Mouse (Mus musculus) liver (tissue): ENCODE measurements around the gene Tdrd12.
"Not testable (repeated sequence)": the region's sequence is repeated elsewhere in the genome, so short reads cannot be mapped to it uniquely, and the experiment has no call there.

Source experiments
- DNase-seq: peaks from one replicate; pipeline ENCODE4 v3.0.0-alpha.2; 2020; ENCODE audit warnings: mixed read lengths

Tdrd12 gene

DNA sequence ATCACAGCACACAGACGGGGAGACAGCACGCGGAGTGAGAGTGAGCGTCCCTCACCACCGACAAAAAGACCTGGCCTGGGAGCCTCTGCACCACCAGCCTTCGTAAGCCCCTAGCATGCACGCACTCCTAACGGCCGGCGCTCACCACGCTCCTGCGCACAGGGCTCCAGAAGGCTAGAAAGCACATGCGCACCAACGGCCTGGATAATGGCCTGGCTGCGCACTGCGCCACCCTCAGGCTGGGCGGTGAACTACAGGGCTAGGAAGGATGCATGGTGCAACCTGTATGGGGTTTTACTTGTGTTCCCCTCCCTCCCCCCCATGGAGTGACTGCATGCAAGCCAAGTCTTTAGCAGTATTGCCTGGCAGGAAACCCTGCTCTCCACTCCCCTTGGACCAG lies at the start of gene Tdrd12:
TSS of gene Tdrd12 (minus strand) at position 184 of the 400 bp plus-strand sequence.
- DNase-seq = no peak

DNA sequence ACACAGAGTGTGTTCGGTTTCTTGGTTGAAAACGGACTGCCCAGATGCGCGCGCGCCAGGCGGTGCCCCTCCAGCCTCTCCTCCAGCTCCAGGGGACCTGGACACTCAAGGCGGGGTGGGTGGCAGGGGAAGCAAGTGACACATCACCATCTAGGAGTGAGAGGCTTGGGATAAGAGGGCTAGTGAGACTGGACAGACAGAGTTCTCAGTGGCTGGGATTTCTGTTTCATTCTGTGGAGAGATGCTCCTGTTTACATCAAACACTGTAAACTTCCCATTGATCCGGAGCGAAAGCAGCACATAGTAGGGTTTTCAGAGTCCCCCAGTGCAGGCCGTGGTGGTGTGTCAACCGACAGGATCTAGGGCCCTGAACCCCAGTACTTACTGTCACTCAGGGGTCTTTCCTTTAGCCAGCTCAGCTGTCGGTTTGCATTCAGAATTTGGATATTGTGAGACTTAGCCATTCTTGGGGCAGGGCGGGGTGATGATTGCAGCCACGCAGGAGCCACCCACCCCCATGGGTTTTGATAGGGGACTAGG lies 49.4 kb upstream of the Tdrd12 start:
- DNase-seq = peak; percentile 53

DNA sequence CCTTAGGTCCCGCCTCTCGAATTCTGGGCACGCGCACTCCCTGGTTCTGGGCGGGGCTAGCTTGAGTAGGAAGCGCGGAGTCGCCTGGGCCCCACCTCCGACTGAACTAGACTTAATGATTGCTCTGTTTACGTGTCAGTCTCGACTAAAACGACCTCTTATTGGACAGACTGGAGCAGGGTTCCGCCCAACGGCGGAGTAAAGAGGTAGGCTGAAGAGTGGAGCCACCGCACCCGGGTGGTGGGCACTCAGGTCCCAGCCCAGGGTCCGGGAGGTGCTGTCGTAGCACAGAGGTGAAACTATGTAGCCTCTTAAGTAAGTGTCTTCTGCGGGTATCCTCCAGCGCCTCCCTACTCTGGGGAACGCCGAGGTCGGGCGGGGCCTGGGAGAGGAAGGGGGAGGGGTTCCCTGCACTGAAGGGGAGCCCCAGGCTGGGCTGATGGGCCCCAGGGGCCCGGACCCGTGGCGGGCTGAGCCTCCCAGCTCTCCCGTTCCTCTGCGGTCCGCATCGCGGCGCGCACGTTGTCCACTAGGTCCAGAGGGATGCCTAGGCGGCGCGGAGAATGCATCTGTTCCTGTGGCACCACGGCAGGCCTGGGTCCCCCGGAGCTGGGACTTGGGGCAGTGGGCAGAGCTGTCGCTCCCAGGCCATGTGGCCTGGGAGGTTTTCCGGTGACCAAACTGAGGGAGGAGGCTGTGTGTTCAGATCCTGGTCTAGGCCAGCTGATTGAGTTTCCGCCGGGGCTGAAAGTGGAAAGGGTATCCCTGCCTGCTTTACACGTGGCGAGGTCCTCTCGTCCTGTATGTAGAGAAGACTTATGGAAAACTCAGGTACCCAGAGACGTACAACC lies 48.7 kb upstream of the Tdrd12 start, which contains the start of gene Ankrd27:
TSS of gene Ankrd27 (plus strand) at position 190 of the 851 bp plus-strand sequence.
- peak; percentile 95 for DNase-seq

DNA sequence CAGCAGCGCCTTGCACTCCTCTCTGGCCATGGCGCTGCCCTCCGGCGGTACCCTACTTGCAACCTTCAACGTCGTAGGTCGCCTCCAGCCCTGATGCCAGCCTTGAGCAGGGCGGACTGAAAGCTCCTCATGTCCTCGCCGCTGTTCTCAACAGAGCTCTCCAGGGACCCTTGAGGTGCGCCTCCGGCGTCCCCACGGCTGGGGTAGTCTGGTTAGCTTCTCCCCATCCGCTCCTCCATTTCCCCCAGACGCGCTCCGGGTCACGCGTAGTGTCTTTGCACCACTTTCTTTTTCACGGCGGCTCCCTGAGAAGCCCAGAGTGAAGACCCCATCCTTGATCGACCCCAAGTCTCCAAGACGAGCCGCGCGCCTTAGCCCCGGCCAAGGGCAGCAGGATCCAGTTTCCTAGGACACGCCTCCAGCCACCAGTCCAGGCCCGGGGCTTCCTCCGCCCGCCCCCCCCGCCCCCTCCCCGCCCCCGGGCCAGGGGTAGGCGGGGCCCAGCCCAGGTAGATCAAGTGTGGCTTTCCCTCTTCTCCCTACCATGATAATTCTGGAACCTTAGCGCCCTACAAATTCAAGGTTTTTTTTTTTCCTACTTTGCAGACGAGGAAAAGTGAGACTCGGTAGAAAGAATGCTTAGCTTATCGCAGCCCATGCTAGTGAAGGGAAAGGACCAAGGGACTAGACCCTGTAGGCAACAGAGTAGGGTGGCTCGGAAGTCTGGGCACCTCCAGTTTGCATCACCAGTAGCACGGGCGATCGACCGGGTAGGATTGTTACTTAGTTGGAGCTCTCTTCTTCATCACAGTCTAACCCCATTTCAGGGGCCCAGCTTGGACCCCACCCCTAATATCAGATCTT lies 47.9 kb upstream of the Tdrd12 start, which contains the start of gene Rgs9bp:
TSS of gene Rgs9bp (minus strand) at position 392 of the 864 bp plus-strand sequence.
- DNase-seq = peak; percentile 77

DNA sequence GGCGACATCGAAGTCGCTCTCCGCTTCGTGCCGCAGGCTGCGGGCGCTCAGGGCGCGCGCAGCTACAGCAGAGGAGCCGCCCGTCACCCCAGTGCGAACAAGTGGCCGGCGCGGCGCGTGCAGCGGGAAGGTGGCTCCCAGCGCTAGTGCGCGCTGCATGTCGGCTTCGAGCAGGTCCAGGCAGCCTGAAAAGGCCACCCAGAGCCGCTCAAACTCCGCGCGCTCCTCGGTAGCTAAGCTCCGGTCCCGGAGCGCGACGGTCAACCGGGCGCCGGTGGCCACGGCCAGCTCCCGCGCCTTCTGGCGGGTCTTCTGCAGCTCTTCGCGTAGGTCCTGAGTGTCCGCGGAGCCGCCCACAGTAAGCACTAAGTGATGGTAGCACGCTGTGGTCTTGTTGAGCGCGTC lies 47.2 kb upstream of the Tdrd12 start:
- DNase-seq = peak; percentile 57

DNA sequence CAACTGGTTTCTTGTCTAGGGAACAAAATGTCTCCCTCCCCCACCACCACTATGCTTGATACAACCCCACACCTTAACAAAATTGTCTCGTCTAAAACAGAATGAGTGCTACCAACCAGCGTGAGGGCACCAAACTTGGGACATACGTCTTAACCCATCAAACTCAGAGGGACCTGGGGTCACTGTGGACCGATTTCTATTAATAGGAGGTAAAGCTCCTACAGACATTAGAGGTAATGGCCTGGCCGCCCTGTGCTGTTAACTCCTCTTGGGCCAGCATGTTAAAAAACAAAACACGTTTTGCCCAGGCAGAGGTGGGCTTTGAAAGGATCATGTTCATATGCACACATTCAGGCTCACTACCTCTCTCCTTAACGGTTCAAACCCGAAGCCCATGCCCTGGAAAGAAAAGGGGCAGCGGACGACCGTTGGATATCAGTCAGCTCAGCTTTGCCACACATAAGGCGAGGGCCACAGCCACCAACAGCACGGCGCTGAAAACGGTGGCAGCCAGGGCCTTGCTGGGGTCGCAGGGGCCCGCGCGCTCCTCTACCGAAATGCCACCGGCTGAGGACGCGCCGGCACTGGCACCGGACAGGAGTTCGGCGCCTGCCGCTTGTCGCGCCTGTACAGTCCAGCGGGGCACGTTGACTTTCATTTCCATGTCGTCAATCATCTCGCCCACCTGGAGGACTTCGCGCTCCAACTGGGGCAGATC lies 46.7 kb upstream of the Tdrd12 start:
- no peak for DNase-seq

DNA sequence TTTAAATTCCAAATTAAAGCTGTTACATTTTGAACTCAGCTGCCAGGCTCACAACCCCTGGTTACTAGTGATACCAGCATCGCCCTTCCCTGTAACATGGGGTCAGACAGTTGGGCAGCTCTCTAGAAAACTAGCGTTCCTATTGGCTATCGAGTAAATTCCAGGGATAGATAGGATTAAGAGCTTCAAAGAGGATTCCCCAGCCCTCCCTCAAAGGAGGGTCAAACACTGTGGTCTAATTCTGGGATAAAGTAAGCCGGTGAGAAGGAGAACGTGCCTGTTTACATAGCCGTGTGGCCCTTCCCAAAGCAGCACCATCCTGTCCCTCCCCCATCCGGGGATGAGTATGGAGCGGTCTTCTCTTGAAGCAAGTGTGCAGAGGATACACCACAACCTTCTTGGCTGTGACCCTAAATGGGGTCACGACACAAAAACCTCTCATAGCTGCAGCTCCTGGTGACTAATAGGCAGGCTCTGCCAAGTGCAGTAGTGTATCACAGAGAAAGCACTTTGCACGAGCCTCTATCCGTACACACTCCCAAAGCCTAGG lies 46.0 kb upstream of the Tdrd12 start:
- no peak for DNase-seq

DNA sequence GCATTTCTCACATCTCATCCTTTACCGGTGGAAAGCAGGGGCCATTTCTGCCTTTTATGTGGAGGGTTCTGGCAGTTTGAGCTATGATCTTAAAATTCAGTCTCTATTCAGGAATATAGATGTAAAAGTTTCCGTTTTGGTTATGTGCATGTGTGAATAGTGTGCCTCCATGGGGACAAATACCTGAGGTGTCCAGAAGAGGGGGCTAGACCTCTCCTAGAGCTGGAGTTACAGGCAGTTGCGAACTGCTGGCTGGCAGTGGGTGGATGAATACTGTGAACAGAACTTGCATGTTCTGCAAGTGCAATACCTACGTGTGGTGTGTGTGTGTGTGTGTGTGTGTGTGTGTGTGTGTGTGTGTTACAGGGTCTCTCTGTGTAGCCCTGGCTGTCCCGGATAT lies 45.2 kb upstream of the Tdrd12 start:
- peak; percentile 40 for DNase-seq

DNA sequence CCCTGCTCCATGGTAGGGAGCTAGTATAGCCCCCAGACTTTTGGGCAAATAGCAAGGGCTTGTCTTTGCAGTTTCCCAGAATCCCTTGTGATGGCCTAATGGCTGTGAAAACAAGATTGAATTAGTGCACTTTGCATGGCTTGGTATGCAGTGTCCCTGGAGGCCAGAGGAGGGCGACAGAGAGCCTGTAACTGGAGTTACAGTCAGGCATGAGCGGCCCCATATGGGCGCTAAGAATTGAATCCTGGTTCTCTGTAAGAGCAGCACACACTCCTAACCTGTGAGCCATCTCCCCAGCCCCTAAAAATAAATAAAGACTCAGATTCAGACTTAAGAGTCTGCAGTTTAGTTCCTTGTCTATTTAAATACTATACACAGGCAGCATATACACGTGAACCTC lies 42.3 kb upstream of the Tdrd12 start:
- DNase-seq = peak; percentile 68

DNA sequence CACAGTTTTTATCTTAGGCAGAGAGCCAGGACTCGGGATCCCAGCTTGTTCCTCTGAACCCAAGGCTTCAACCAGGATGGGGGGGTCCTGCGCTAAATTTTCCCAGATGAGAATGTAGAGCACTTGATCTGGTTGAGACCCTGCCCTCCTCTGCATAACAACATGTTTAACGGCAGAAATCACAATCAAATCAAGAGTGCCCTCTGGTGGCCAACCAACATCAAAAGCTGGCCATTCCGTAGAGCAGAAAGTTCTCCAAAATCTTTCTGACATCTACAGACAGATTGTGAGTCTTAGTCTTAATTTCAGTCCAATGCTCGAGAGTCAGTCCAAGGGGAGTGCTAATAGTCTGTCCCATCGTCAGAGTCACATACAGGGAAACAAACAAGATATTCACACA lies 33.3 kb upstream of the Tdrd12 start:
- DNase-seq = not testable (repeated sequence)

DNA sequence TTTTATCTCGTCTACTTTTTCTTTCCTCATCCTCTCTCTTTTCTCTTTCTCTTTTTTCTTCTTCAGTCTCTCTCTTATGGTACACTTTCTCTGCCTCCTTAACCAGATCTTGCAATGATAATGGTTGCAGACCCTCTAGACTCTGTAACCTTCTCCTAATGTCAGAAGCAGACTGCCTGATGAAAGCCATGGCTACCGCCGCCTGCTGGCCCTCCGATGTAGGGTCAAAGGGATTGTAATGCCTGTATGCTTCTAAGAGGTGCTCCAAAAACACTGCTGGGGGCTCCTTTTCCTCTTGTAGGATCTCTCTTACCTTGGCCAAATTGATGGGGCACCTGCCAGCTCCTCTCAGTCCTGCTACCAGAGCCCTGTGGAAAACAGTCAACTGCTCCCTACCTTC lies 32.2 kb upstream of the Tdrd12 start:
- DNase-seq = peak; percentile 48

DNA sequence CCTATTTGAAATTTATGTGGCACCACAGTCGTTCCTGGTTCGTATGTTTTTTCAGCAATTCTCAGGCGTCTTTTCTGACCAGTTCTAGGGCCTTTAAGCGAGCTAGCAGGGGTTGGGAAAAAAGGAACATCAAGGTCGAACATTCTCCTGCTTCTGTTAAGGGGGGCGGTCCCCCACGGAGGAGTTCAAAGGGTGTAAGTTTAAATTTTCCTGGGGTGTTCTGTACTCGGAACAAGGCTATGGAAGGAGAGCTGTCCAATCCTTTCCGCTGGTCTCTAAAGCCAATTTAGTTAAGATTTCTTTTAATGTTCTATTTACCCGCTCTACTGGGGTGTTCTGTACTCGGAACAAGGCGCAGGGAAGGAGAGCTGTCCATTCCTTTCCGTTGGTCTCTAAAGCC lies 28.4 kb upstream of the Tdrd12 start:
- DNase-seq = not testable (repeated sequence)

DNA sequence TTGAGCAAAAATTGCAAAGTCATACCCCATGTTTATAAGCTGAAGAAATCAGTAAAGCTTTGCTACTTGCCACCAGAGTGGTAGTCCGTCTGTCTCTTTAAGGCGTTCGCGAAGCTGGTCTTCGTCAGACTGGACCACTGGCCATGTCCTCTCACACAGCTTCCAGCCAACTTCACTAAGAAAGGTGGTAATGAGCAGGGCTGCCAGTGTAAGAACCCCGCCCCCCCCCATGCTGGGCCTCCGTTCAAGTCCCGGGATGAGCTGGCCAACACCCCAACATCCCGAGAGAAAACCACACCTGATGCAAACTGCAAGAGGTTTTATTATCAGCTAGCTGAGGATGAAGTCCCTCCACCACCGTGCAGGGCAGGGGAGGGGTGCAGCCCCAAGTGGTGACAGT lies 27.3 kb upstream of the Tdrd12 start:
- DNase-seq = not testable (repeated sequence)

DNA sequence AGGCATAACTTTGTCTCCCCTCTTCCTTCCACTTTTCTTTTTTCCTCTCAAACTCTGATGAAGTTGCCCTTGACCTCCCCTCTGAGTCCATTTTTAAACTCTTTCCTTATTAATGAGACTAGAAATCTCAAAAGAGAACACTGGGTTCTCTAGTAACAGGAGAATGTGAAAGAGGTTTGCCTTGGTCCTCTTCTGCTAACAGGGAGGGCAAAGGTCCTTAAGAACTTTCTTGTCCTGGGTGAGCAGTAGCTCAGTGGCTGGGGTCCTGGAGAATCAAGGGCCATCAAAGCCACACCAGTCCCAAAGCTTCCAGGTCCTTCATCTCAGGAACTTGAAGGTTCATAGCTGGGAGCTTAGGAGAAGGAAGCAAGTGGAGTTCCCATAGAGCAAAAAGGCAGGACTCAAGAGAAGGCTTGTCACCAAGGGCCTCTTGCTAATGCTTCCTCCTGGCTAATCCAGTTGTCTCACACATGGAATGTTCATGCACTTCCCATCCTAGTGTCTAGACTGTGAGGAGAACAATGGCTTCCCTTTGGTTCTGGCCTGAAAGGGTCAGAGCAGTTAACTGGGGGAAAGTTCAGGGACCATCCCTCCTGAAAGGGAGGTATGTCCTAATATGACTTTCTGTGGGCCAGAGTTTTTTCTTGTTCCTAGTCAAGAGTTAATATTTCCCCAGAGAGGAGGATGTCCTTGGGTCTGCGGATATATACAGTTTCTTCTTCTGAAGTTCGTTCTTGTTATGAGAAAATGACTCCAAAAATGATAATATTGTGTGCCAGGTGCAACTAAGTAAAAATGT lies 26.7 kb upstream of the Tdrd12 start:
- no peak for DNase-seq

DNA sequence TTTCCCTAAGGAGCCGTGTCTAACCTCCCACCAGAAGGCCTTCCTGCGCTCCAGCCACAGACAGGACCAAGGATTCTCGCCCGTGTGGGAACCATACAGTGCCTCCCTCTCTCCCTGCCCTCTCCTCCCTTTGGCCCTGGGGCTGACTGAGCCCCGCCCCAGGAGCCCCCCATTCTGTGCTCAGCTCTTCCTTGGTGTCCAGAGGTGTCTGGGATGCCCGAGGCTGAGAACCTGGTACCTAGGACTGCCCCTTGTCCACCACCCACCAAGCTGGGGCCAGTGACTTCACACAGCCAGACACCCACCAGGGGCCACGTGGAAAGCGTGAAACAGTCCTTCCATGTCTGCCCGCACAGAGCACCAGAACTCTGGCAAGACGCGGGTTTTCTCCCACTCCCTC lies 25.5 kb upstream of the Tdrd12 start:
- no peak for DNase-seq

DNA sequence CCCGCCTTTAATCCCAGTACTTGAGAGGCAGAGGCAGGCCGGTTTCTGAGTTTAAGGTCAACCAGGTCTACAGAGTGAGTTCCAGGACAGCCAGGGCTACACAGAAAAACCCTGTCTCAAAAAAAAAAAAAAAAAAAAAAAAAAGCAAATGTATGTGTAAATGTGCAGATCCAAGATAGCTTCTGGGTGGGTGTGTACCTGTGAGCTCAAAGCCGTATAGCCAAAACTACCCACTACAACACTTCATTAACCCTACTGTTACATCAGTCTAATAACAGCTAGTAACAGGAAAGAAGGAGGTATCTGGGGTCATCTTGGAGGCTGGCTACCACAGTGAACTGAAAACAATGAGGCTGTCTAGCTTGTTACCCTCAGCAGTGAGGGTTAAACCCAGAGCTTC lies 22.3 kb upstream of the Tdrd12 start:
- peak; percentile 34 for DNase-seq

DNA sequence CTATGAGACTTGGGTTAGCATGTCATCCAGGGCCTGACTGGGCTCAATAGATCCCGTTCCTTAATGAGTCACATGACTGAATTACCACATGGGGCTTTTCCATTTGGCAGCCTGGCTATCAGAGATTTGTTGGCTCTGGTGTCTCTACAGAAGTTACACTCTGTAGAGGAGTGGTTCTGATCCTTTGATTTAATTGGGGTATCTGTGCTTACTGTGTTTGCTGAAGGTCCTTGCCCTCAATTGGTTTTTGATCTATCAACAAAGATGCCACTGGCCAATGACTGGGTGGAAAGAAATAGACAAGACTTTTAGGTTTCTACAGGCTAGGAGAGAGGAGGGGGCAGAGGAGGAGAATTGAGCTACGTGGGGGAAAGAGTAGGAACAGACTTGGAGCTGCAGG lies 21.1 kb upstream of the Tdrd12 start:
- DNase-seq = no peak

DNA sequence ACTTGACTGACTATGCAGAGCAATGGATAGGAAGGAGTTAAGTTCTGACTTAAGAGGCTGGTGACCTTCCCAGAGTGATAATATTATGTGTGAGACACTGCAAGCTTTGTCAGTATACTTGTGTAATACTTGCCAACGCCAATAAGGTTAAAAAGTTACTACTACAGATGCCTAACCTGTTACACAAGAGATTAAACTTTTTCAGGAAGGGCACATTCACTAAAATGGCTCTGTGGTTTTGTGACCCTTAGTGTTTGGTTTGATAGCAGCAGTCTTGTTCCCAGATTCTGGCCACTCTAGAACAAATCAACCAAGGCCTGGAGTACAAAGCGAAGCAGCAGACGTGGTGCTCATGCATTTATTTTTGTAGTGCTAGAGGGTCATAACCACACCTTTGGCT lies 20.0 kb upstream of the Tdrd12 start:
- DNase-seq = no peak

DNA sequence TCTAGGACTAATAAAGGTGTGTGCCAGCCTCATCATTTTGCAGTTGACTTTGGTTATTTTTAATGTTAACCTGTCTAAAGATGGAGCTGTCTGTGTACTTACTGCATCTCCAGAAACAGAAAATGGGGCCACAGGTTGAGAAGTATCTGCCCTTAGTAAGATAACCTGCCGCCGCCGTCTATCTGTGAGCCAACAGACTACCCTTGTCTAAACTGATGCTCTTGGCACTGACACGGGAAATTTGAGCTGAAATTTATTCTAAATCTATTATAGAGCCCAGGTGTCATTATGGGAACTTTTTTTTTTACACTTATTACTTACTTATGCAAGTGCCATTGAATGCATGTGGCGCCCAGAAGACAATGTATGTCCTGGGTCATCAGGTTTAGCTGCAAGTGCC lies 19.4 kb upstream of the Tdrd12 start:
- DNase-seq = peak; percentile 85

DNA sequence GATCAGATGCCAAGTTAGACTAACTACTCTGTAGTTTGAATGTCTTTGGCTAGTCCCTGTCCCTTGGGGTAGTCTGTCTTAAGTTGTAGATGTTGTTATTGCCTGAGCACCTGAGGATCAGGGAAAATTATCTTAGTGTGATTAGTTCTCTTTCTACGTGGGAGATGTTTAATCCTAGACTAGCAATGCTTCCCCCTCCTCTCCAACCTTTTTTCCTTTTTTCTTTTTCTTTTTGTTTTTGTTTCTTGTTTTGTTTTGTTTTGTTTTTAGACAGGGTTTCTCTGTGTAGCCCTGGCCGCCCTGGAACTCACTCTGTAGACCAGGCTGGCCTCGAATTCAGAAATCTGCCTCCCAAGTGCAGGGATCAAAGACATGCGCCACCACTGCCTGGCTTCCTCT lies 18.7 kb upstream of the Tdrd12 start, which contains the start of gene Nudt19:
TSS of gene Nudt19 (minus strand) at position 100 of the 399 bp plus-strand sequence.
- no peak for DNase-seq
